Mouse (Mus musculus) lung, postnatal 14 days (tissue): ENCODE results near the gene Ctdspl.

Experiments
- DNase-seq: peaks from one replicate; pipeline ENCODE4 v3.0.0; 2021

The Ctdspl gene

DNA sequence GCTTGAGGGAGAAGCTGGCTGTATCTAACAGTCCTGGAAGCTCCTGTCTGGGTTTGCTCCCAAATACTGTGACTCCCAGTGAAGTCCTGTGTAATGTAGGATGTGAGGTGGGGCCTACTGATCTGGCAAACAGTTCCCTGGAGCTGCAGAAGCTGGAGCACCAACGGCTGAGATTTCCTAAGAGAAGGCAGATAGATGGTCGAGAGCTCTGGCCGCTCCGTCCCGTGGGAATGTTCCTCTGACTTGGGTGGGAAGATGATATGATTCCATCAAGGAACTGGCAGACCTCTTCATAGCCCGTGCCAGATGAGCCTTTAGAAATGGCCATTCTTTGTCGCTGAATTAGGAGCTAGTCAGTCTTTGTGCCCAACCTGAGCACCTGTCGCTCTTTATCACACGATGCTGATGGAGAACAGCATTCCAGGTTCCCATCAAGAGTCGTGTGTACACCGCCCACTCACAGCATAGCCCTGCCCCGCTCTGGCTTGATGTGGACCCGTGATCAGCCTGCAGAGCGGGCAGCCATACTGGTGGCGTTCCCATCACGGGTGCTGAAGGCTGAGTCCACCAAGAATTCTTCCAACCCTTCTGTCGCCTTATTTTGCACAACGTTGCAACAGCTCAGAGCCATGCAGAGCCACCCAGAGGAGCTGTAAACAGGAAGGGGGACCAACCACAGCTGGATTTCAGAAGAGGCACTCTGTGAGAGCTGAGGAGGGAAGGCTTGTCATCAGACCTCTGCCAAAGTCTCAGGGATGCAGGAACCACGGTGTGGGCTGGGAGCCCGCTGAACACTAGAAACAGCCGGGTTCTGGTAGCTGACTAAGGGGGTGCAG is 65.7 kb downstream of the Ctdspl start:
- DNase-seq, result no peak

DNA sequence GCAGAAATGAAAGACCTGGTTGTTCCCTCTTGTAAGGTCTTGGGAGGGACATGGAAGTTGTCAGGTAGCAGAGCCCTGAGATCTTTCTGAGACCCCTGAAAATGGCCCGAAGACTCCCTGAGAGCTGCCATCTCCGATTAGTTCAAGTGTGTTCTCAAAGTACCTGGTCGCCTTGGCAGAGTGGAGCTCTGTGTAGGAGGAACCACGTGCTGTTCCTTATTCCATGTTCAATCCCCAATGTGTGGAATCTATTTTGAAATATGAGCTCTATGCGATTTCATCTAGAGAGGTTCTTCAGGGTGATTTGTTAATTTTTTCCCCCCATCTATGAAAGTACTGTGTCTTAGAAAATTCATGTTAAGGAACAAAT is 66.3 kb downstream of the Ctdspl start:
- DNase-seq, result no peak

DNA sequence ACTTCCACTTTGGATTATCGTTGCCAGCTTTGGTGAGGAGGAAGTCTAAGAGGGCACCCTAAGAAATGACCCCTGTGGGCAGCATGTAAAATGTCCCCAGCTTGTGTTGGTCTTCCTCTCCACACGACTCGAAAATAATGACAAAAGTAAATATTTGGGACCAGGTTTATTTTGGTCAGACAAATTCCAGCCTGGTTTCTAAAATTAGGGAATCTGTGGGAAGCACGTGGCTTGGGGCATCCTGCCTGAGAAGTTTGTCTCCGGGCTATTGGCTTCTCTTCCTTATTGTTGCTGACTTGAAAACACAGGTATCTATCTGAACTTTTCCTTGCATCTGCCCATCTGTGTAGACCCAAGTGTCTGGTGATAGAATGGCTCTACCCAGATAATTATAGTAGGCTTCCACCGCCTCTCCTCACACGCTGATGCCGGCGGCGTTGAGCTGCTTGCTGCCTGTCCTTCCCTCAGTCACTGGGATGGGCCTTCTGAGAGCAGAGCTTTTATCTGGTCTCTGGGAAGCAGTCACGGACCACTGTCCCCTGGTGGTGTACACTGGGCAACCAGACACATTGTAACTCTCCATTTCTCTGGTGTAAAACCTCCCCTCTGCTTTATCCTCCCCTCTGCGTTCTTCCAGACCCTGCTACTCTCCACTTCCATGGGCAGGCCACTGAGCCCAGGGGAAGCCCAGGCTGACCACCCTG is 68.4 kb downstream of the Ctdspl start:
- DNase-seq, result no peak

DNA sequence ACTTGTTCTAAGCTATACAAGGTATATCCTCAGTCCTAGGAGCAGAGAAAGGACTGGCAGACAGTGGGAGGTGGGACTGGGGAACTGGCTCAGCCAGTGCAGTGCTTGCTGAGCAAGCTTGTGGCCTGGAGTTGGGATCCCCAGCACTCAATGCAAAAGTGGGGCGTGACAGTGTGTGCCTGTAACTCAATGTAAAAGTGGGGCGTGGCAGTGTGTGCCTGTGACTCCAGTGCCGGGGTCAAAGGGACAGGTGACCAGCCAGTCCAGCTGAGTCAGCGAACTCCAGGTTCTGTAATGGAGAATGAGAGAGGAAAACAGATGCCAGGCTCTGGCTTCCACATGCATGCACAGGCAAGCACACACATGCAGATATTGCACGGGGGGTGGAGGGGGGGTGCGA is 69.3 kb downstream of the Ctdspl start:
- no peak for DNase-seq

DNA sequence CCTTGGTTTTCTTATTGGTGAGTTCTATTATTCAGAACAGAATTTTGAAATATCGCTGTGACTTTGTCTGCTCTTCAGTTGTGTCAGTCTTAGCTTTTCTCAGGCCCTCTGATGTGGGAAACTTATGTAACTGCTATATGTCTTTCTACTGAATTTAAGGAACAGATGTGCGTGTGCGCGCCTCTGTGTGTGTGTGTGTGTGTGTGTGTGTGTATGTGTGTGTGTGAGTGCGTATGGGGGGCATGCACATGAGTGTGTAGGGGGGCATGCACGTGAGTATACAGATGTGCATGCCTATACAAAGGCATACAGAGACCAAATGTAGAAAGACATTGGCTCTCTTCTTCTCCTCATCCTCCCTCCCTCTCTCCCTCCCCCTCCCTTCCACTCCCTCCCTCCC is 71.0 kb downstream of the Ctdspl start:
- DNase-seq, result no peak

DNA sequence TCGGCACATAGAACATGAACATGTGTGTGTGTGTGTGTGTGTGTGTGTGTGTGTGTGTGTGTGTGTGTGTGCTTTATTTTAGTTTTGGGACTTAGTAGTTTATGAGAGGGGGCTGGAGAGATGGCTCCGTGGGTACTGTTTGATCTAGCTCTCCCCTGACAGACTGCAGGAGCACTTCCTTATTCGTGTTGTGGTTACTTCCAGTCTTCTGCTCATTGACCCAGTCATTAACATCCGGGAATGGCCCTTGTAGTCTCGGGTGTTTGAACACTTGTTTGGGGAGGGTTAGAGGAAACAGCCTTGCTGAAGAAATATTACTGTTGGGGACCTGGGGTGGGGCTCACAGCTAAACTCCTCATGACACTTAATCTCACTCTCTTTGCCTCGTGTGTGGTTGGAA is 73.9 kb downstream of the Ctdspl start:
- no peak for DNase-seq

DNA sequence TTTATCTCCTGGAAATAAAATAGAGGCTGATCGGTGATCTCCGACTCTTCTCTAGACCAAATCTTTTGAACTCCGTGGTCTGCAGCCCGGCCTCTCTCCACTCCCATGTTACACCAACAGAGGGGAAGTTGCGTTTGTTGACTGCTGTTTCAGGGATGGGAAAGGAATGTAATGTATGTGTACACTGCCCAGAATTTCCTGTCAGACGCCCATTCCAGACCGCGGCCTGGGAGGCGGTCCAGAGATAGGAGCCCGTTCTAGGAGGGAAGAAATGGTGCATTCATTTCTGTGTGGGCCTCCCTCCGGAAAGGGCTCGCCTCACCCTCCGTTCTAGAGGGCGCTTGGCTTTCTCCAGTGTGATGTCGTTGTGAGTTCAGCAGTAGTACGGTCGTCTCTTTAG is 76.0 kb downstream of the Ctdspl start:
- peak; percentile 72 for DNase-seq

DNA sequence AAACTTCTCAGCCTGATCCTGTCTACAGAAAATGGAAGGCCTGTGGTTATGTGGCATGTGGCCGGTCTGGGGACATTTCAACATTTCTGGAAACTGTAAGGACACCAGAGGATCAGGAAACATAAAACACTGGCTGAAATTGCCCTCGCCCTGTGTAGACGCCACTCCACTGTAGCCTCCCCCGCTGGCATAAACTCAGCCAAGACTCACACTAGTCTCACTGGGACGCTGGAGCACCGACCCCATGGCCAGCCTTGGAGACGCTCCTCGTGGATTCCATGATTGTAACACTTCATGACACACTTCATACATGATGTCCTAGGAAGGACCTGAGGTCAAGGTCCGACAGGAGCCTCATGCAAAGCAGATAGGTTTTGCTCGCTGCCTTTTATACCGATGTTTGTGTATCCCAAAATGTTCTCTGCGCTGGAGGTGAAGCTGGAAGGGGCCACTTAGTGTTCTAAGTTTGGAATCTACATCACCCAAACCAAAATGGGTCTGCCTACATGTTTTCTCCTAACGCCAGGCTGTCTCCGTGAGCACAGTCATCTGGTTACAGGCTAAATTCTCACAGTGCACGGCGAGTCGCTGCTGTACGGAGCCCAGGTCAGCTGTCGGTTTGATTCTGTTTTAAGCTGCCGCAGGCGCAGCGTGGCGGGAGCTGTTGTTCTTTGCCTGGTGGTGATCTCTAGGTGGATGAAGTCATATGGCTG is 77.9 kb downstream of the Ctdspl start:
- DNase-seq, result no peak

DNA sequence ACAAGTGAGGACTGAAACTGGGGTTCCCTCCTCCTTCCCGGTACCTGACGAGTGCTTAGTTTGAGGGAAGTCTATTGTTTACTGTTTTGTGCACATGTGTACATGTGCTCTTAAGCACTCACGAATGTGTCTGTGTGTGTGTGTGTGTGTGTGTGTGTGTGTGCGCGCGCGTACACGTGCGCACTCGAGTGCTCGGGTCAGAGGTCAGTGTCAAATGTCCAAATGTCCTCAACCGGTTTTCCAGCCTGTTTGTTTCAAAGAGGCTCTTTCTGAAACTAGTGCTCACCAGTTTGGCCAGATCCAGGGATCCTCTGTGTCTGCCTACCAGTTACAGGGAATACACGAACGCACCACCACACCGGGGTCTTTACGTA is 78.4 kb downstream of the Ctdspl start:
- no peak for DNase-seq

DNA sequence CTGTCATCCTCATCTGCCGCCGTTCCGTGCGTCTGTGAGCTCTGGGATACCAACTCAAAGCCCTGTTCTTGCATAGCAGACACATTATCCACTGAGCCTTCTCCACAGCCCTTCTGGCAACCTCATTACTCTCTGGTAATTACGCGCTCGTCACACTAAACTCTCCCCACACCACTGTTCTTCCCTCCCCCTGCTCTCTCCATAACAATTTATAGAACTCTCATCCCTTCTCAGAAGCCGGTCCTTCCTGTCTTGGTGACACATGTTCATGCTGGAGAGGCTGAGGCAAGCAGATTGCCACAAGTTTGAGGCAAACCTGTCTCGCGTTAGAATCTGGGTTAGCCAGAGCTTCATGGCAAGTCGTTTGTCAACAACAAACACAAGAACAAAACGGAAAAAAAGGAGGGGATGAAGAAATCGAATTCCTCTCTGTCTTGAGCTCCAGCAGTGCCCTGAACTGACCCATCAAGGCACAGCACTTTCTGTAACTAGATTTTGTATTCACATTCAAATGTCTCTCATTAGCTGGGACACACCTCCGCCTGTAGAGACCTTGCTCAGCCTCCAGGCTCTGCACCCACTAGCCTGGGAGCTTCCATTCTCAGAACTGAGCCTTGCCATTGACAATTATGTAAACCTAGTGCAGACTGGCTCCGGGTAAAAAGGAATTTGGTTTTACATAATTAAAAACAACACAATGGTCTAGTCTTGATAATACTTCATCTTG is 79.2 kb downstream of the Ctdspl start:
- no peak for DNase-seq

DNA sequence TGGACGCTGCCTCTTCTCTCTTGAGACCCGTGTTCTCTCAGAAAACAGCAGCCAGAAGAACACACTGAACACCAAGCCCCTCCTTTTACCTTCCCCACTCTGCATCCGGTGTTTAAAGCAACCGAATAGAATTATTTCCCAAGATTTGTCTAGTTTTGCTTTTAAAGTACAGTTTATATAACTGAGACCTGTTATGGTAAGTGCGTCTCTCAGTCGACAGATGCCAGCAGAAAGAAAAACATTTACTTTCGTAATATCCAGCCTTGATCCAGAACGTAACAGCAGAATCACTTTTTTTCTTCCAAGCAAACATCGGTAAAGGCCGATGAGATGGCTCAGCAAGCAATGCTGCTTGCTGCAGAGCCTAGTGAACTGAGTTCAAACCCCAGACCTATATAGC is 81.0 kb downstream of the Ctdspl start:
- no peak for DNase-seq

DNA sequence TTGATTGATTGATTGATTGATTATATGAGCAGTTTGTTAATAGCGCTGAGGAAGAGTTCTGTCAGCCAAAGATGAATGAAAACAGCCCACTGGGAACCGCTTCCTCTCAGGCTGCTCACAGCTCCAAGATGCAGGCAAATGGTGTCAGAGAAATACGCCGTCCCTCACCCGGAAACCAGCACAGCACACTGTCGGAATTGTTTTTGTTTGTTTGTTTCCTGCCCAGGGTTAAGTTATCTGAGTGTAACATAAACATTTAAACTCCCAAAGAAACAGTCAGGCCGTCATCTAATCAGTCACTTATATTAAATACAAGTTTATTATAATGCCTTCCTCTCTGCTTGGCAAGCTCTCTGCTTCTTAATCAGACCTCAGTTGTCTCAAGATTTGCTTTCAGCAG is 82.6 kb downstream of the Ctdspl start:
- DNase-seq, result no peak

DNA sequence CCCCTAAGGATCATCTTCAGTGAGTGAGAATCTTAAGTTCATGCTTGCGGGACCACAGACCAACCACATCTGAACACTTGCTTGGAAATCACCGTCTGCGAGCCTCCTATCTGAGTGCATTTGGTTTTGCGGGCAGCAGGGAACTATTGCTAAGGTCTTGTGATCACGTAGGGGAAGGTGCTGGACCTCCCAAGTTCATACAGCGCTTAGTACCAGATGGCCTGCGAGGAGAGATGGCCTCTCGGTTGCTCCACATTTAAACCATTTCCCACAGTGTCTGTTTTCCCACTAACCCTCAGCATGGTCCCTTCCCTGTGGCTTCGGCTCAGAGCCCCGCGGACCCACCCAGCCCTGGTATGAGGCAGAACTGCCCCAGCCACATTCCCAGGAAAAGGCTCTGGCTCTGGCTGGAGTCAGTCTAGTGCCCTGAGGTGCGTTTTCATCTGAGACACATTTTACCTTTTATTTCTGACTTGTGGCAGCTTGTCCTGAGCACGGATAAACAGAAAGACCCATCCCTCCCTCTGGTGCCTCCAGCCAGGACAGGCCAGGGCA is 84.0 kb downstream of the Ctdspl start:
- peak; percentile 71 for DNase-seq

DNA sequence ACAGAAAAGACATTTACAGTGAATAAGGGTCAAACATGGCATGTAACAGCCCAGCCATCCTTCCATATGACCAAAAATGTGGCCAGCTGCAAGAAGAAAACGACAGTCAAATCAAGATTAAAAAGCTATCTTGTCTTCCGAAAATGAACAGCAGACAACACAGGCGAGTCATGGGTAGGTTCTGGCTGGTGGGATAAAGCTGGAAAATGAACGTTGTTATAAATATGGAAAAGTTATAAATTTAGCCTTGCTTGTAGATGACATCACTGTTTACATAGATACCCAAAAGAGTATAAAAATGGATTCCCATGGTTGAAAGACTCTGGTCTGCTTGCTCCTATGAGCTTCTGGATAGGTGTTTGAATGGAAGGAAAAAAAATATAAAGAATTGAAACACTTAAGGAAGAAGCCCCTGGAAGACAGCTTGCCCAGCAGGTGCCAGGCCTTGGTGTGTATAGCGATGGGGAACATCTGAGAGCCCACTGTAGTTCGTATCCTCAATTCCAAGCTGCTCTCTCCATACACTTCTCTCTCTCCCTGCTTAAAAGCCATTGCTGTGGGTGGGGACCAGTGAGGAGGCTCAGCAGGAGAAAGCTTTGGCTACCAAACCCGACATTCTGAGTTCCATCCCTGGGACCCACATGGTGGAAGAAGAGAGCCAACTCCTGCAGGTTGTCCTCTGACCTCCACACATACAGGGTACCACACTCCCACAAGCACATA is 90.7 kb downstream of the Ctdspl start:
- DNase-seq, result no peak

DNA sequence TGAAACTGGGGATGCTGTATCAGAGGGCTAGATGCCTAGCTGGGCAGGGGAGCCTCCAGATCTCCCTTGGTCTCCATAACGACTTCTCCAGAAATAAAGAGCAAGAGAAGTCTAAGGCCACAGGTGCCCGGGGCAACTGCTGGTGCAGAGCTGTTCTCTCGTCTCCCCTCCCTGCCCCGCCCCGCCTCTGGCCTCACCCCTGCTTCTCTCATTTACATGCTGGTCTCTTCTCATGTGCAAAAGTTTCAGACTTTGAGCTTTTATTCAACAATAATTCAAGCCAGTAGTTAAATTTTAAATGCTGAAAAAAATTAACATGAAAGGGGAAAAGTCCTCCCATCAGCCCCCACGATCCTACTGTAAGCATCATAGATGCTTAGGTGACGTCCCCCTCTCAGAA is 95.5 kb downstream of the Ctdspl start:
- DNase-seq, result no peak

DNA sequence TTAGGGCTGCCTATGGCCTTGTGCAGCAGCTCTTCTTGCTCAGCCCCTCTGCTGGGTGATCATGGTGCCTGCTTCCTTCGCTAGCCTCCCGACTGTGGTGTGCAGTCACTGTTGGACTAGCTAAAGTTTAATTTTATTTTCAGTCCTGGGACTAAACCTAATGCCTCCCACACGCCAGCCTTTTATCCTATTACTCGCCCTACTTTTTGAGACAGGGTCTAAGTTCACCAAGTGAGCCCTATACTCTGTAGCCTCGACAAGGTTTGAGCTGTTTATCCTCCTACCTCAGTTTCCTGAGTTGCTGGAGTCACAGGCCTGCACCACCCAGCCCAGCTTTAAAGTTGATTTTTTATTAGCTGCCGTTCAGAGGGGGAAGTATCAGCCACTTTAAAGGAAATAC is 99.0 kb downstream of the Ctdspl start:
- no peak for DNase-seq

DNA sequence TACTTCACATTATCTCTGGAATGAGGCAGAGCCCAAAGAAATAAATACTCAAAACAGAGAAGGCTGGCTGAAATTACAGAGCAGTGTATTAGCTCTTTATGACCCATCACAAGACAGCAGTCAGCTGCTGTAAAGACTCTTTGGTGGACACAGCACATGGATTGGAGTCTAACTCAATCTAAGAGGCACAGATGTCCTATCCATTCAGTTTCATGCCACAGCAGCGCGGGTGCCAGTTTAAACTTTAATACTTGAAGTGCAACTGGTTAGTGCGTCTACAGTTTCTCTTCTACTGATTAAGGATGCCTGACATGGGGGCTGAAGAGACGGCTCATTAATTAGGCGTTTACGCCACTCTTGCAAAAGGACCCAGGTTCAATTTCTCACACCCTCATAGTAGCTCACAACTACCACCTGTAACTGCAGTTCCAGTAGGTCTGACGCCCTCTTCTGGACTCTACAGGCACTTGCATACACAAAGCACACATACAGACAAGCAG is 99.6 kb downstream of the Ctdspl start:
- no peak for DNase-seq

DNA sequence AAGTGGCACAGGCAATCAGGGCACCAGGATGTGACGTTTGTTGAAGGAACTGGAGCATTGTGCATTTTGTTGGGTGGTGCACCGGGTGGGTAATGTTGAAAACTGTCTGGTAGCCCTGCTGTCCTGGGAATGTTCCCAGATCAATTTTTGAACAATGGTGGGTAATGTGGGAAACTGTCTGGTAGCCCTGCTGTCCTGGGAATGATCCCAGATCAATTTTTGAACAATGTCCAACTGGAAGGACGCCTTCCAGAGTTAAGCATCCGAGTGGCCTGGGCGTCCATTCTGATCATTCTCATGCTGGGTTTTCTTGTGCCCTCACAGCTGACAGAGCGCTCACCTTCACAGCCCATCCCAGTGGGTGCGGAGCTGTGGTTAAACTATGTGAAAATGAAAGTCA is 101.1 kb downstream of the Ctdspl start:
- no peak for DNase-seq

DNA sequence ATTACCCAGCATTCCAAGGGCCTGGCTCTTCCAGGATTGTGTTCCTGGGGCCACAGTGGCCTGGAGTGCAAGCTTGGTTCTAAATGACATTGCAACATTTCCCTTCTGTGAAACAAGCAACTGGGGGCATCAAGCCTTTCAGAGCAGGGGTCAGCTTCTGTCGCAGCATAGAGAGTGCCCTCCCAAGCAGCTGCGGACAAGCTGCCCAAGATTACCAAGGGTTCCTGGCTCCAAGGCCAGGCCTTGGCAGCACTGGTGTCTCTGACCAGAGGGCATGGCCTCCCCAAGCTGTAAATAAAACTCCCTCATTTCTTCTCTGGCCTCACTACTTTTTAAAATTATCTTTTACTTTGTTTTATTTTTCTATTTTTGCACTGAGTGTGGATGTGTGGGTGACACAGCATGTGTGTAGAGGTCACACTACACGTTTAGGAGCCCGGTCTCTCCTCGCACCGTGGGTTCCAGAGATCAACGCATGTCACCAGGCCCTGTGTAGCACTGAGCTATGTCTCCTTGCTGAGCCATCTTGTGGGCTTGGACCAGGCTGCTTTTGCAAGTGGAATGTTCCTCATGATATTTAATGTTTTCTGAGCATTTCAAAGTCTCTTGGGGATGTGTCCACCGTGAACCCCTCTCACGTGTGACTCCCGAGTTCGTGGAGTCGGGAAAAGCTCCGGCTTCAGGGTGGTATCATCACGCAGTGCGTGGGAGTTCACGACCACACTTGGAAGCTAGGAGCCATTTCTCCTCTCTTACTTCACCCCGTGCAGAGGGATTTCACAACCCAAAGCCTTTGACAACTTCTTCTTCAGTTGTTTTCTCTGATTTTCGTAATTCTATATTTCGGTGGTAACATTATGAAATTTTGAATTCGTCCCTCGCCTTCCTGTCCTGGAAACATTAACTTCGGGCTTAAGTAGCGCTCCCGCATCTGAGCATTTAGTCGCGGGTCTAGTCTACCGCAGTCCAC is 102.3 kb downstream of the Ctdspl start:
- DNase-seq, result no peak

DNA sequence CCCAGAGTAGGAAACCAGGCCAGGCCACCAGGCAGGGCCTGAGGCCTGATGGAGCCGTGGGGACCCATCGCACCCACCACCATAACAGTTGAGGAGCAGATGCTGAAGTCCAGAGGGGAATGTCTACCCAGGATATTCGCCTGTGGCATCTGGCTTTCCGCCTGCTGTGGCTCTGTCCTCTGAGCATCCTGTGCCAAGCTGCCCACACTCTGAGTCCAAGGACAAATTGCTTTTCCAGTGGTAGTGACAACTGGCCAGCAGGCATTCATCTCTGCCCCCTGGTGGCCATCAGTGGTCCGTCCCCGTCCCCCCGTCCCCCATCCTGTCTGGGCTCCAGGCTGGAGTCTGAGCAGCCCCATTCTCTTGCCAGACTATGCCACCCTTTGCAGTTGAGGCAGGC is 103.3 kb downstream of the Ctdspl start:
- DNase-seq, result peak; percentile 78

DNA sequence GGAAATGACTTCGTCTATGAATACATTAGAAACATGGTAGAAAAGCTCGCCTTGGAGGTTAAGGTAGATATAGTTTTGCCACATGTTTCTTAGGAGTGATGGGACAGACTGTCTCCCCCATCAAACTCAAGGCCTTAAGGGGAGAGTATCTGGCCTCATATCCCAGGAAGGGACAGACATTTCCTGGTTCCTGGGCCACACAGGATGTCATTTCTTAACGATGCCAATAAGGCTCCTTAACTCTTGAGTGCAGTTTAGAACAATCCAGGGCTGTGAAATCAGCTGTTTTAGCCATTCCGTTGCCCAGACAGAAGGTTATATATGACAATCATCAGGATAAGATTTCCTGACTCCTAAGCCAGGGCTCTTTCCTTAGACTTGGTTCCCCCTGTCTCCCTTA is 104.8 kb downstream of the Ctdspl start:
- DNase-seq, result no peak
